Mouse (Mus musculus): ENCODE measurements around the gene Stab2. TPM values are rescaled to one million over a fixed set of nuclear protein-coding genes. Genes with fewer than 3 reads are reported as not detected.

Gene Stab2
- total RNA-seq (2023): 1 to 10 TPM; 2.6 to 3.6 TPM

GRCm38 (mm10) chr10:87007385-87008214 is at the start of gene Stab2:
Gene Stab2, minus strand, starts transcription at chr10:87008025.

Other genes starting within 250 kb of the Stab2 start
- 1 to 10 TPM in 1 of 2 experiments, under 1 TPM in 1; 0.64 to 2.3 TPM for gene Gm49358, start 244.1 kb downstream of the Stab2 start, total RNA-seq (2023)
- gene Nt5dc3, start 229.0 kb downstream of the Stab2 start, total RNA-seq (2023): 1 to 10 TPM; 3.8 to 4.6 TPM
- gene 1700113H08Rik, start 50.0 kb upstream of the Stab2 start, total RNA-seq (2023): not detected